Mouse (Mus musculus) lung, postnatal 25 days (tissue): ENCODE results near the gene Gfod1.
A peak's percentile ranks its signal among the peaks of the same experiment; 100 is the strongest.

Experiments used
- DNase-seq: peaks from one replicate; pipeline ENCODE4 v3.0.0; 2022; ENCODE audit warnings: low spot score

Gfod1 gene

GRCm38 (mm10) chr13:43299171-43299570, 4.8 kb downstream of the Gfod1 start:
- DNase-seq: no peak

- no peak for DNase-seq
These were observed 6.4 kb downstream of the Gfod1 start for GRCm38 (mm10) chr13:43297526-43297925.

DNA sequence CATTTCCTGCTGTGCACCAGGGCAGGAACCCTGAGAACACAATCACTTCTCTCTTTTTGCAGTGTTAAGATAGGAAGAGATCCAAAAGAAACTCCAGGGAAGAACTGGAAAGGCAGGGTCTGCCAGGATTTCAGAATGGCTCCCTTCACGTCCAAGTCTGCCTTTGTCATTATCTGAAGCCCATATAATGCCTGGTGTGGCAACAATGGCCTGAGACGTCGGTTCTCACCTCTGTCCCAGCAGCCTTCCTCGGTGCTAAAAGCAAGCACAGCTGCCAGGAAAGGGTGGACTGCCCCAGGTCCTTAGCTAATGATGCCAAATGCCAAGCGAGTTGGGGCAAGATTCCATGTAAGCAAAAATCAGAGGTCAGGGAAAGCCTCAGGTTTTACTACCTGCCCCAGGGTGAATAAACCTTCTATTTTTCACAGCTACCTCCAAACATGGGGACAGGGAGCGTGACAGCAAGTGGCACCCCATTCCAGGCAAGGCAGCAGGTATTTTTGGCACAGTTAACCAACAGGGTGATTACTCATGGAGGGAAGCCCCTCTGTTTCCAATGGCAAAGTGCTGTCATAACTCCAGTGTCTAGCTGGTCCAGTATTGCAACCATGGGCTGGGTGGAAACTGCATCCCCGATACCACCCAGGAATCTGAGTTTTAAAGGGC, 7.7 kb downstream of the Gfod1 start:
- DNase-seq: no peak

- DNase-seq: peak; percentile 58
These were observed 8.3 kb downstream of the Gfod1 start for GRCm38 (mm10) chr13:43295684-43296083.

GRCm38 (mm10) chr13:43294957-43295590, 8.9 kb downstream of the Gfod1 start:
- DNase-seq: peak; percentile 46

- DNase-seq: peak; percentile 77
These were observed 11.1 kb downstream of the Gfod1 start for GRCm38 (mm10) chr13:43292892-43293291.

- no peak for DNase-seq
These were observed 14.9 kb downstream of the Gfod1 start for GRCm38 (mm10) chr13:43289076-43289475.

DNA sequence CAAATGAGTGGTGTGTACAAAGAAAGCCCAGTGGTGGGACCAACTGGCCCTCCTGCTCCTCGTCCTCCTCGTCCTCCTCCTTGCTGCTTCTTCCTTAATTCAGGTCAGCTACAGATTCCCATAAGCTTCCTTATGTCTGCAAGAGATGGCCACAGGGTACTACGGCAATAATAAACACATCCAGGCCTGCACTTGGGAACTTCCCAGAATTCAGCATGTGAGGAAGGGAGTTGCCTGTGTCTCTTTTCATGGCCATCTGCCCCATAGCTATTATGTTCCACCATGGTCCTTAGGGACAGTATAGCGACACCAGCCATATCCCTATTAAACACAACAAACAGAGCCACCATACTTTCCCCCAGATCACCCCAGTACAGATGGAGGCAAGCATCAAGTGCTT, 15.5 kb downstream of the Gfod1 start:
- no peak for DNase-seq

GRCm38 (mm10) chr13:43288026-43288425, 15.9 kb downstream of the Gfod1 start:
- no peak for DNase-seq

- DNase-seq: no peak
These were observed 17.1 kb downstream of the Gfod1 start for GRCm38 (mm10) chr13:43286836-43287235.

DNA sequence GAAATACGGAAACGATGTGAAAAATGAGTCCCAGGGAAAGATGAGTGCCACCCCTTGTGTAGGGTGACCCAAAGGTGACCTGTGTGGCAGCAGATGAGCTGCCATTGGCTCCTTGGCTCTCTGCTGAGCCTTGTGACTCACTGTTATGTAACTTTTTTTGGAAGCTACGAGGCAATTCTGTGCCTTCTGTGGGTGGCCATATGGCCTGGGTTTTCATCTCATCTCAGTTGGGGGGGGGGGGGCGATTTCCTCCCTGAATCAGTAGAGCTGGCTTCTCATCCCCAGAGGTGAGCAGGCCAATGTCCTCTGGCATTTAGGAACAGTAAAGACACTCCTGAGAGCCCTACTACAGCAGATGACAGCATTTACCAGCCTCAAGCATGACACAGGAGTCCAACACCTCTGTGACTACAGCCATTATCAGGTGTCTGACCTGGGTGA, 19.2 kb downstream of the Gfod1 start:
- DNase-seq: no peak

DNA sequence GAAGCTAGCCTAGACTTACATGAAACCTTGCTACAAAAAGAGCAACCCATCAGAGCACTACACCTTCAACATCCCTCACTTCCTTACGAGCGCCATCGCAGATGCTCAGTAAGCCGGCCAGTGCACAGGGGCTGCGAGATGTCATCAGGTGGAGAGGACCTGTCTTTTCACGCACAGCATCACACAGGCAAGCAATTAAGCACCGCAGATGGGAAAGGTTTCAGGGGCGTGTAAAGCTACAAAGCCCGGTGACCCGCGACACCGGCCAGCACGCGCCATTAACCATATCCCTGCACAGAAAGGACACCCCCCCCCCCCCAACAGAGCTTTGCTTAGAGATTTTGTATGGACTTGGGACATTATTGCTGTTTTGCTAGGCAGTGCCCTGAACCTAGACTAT, 30.1 kb downstream of the Gfod1 start:
- DNase-seq: no peak

GRCm38 (mm10) chr13:43272303-43273135, 31.5 kb downstream of the Gfod1 start:
- no peak for DNase-seq

- DNase-seq: no peak
These were observed 32.5 kb downstream of the Gfod1 start for GRCm38 (mm10) chr13:43271481-43271880.

- no peak for DNase-seq
These were observed 33.8 kb downstream of the Gfod1 start for GRCm38 (mm10) chr13:43270220-43270597.

- no peak for DNase-seq
These were observed 34.3 kb downstream of the Gfod1 start for GRCm38 (mm10) chr13:43269460-43270219.

DNA sequence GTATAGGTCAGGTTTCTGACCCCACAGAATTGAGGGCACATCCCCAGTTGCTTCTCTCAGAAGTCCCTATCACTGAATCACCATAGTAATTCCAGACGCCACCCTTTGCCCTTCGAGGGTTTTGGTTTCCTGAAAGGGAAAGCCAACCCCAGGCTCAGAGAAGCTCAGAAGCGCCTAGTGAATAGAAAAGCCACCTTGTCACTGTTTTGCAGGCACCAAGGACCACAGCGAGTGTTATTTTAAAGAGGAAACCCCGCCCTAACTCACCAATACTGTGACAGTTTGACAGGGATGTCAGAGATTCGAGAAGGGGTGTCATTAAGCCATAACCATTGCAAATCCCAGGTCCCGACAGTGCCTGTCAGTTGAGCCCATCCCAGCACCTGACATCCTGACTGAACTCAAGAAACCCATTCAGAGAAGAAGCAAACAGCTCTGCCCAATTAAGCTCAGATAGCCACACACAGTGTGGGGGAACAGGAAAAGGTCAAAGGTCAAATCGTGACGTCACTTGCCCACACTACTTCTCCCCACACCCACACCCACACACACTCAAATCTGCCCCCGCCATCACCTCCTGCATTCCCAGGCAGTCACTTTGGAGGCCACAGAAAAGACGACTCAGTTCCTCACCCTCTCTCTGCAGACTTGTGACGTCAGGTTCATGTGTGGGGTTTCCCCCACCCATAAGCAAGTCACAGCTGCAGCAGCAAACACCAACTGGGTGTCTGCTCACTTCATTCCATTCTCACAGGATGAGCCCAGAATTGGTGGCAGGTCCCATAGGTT, 35.2 kb downstream of the Gfod1 start:
- peak; percentile 55 for DNase-seq

DNA sequence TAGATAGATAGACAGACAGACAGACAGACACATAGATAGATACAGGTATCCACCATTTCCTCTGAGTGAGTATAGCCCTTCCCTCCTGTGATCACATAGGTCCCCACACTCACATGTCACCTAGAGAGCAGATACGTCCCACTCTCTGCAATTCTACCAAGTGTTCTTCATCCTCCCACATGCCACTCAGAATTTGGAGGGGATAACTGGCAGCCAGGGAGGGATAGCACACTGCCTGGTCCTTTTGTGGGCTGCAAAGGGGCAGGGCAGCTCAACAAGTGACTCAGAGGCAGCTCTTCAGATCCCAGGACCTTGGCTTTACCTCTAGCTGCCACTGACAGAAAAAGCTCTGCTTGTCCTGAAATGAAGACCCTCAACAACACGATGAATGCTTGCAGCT, 36.1 kb downstream of the Gfod1 start:
- DNase-seq: no peak

GRCm38 (mm10) chr13:43267216-43267615, 36.8 kb downstream of the Gfod1 start:
- no peak for DNase-seq

DNA sequence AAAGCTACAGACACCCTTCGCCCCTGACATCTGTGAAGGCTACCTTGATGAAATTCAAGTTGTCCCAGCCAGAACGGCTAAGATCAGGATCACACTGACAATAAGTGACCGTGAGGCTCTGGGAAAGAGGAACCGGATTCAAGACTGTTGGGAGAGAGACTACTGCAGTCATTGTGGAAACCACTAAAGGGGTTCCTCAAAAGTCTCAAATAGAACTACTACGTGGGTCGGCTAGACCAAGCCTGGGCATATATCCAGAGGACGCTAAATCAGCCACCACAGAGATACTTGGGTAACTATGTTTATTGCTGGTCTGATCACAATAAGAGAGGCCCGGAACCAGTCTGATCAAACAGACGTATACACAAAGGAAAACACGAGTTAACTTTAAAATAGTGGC, 37.6 kb downstream of the Gfod1 start:
- DNase-seq: peak; percentile 20

- DNase-seq: no peak
These were observed 38.9 kb downstream of the Gfod1 start for GRCm38 (mm10) chr13:43265116-43265515.
